Mouse (Mus musculus): Measurements from ENCODE around the gene Acad11. TPM values are rescaled to one million over a fixed set of nuclear protein-coding genes. Genes with fewer than 3 reads are reported as not detected.
A peak's percentile ranks its signal among the peaks of the same experiment; 100 is the strongest.

Acad11 gene
- total RNA-seq, 1 experiment from 2014 or later: 22.4 TPM

- ATAC-seq (replicated peaks in 1 of 2; ENCODE audit: insufficient read depth in 1 of 2, low FRiP score in 2 of 2, low TSS enrichment in 1 of 2, low read depth in 1 of 2, poor library complexity in 2 of 2, severe bottlenecking in 2 of 2): no peak
These were observed 46.0 kb downstream of the Acad11 start for GRCm38 (mm10) chr9:104109151-104109550.

GRCm38 (mm10) chr9:104123101-104123500 is 59.9 kb downstream of the Acad11 start:
- ATAC-seq (replicated peaks in 1 of 2; ENCODE audit: insufficient read depth in 1 of 2, low FRiP score in 2 of 2, low TSS enrichment in 1 of 2, low read depth in 1 of 2, poor library complexity in 2 of 2, severe bottlenecking in 2 of 2): peak in 1 of 2 experiments; percentile 17; a peak in 2 of 4 replicates

GRCm38 (mm10) chr9:104123622-104124021 is 60.4 kb downstream of the Acad11 start:
- ATAC-seq (replicated peaks in 1 of 2; ENCODE audit: insufficient read depth in 1 of 2, low FRiP score in 2 of 2, low TSS enrichment in 1 of 2, low read depth in 1 of 2, poor library complexity in 2 of 2, severe bottlenecking in 2 of 2): no peak

- ATAC-seq (replicated peaks in 1 of 2; ENCODE audit: insufficient read depth in 1 of 2, low FRiP score in 2 of 2, low TSS enrichment in 1 of 2, low read depth in 1 of 2, poor library complexity in 2 of 2, severe bottlenecking in 2 of 2): no peak
These were observed 63.7 kb downstream of the Acad11 start, which contains the start of gene Ackr4 for GRCm38 (mm10) chr9:104126833-104127232. Gene Ackr4 (minus strand): TSS chr9:104126933.

- ATAC-seq (replicated peaks in 1 of 2; ENCODE audit: insufficient read depth in 1 of 2, low FRiP score in 2 of 2, low TSS enrichment in 1 of 2, low read depth in 1 of 2, poor library complexity in 2 of 2, severe bottlenecking in 2 of 2): no peak
These were observed 64.9 kb downstream of the Acad11 start for GRCm38 (mm10) chr9:104128110-104128509.

- ATAC-seq (replicated peaks in 1 of 2; ENCODE audit: insufficient read depth in 1 of 2, low FRiP score in 2 of 2, low TSS enrichment in 1 of 2, low read depth in 1 of 2, poor library complexity in 2 of 2, severe bottlenecking in 2 of 2): no peak
These were observed 67.1 kb downstream of the Acad11 start for GRCm38 (mm10) chr9:104130141-104130755.

- no peak for ATAC-seq (replicated peaks in 1 of 2; ENCODE audit: insufficient read depth in 1 of 2, low FRiP score in 2 of 2, low TSS enrichment in 1 of 2, low read depth in 1 of 2, poor library complexity in 2 of 2, severe bottlenecking in 2 of 2)
These were observed 77.2 kb downstream of the Acad11 start for GRCm38 (mm10) chr9:104140351-104140750.

- no peak for ATAC-seq (replicated peaks in 1 of 2; ENCODE audit: insufficient read depth in 1 of 2, low FRiP score in 2 of 2, low TSS enrichment in 1 of 2, low read depth in 1 of 2, poor library complexity in 2 of 2, severe bottlenecking in 2 of 2)
These were observed 79.6 kb downstream of the Acad11 start for GRCm38 (mm10) chr9:104142805-104143204.

- peak; percentile 46 to 58; a peak in 1 of 4 replicates for ATAC-seq (replicated peaks in 1 of 2; ENCODE audit: insufficient read depth in 1 of 2, low FRiP score in 2 of 2, low TSS enrichment in 1 of 2, low read depth in 1 of 2, poor library complexity in 2 of 2, severe bottlenecking in 2 of 2)
These were observed 81.3 kb downstream of the Acad11 start for GRCm38 (mm10) chr9:104144314-104144996.

GRCm38 (mm10) chr9:104146683-104147082 is 83.5 kb downstream of the Acad11 start:
- no peak for ATAC-seq (replicated peaks in 1 of 2; ENCODE audit: insufficient read depth in 1 of 2, low FRiP score in 2 of 2, low TSS enrichment in 1 of 2, low read depth in 1 of 2, poor library complexity in 2 of 2, severe bottlenecking in 2 of 2)

GRCm38 (mm10) chr9:104148969-104149368 is 85.8 kb downstream of the Acad11 start:
- ATAC-seq (replicated peaks in 1 of 2; ENCODE audit: insufficient read depth in 1 of 2, low FRiP score in 2 of 2, low TSS enrichment in 1 of 2, low read depth in 1 of 2, poor library complexity in 2 of 2, severe bottlenecking in 2 of 2): no peak

- no peak for ATAC-seq (replicated peaks in 1 of 2; ENCODE audit: insufficient read depth in 1 of 2, low FRiP score in 2 of 2, low TSS enrichment in 1 of 2, low read depth in 1 of 2, poor library complexity in 2 of 2, severe bottlenecking in 2 of 2)
These were observed 88.9 kb downstream of the Acad11 start for GRCm38 (mm10) chr9:104152121-104152520.

GRCm38 (mm10) chr9:104155100-104155715 is 92.0 kb downstream of the Acad11 start:
- no peak for ATAC-seq (replicated peaks in 1 of 2; ENCODE audit: insufficient read depth in 1 of 2, low FRiP score in 2 of 2, low TSS enrichment in 1 of 2, low read depth in 1 of 2, poor library complexity in 2 of 2, severe bottlenecking in 2 of 2)

GRCm38 (mm10) chr9:104156506-104156905 is 93.3 kb downstream of the Acad11 start:
- ATAC-seq (replicated peaks in 1 of 2; ENCODE audit: insufficient read depth in 1 of 2, low FRiP score in 2 of 2, low TSS enrichment in 1 of 2, low read depth in 1 of 2, poor library complexity in 2 of 2, severe bottlenecking in 2 of 2): no peak

GRCm38 (mm10) chr9:104157291-104157690 is 94.1 kb downstream of the Acad11 start:
- ATAC-seq (replicated peaks in 1 of 2; ENCODE audit: insufficient read depth in 1 of 2, low FRiP score in 2 of 2, low TSS enrichment in 1 of 2, low read depth in 1 of 2, poor library complexity in 2 of 2, severe bottlenecking in 2 of 2): no peak

GRCm38 (mm10) chr9:104161117-104161516 is 97.9 kb downstream of the Acad11 start:
- ATAC-seq (replicated peaks in 1 of 2; ENCODE audit: insufficient read depth in 1 of 2, low FRiP score in 2 of 2, low TSS enrichment in 1 of 2, low read depth in 1 of 2, poor library complexity in 2 of 2, severe bottlenecking in 2 of 2): no peak

GRCm38 (mm10) chr9:104164194-104164593 is 101.0 kb downstream of the Acad11 start:
- ATAC-seq (replicated peaks in 1 of 2; ENCODE audit: insufficient read depth in 1 of 2, low FRiP score in 2 of 2, low TSS enrichment in 1 of 2, low read depth in 1 of 2, poor library complexity in 2 of 2, severe bottlenecking in 2 of 2): no peak

GRCm38 (mm10) chr9:104165926-104166325 is 102.7 kb downstream of the Acad11 start:
- ATAC-seq (replicated peaks in 1 of 2; ENCODE audit: insufficient read depth in 1 of 2, low FRiP score in 2 of 2, low TSS enrichment in 1 of 2, low read depth in 1 of 2, poor library complexity in 2 of 2, severe bottlenecking in 2 of 2): no peak

Measured in hematopoietic stem cell, adult 5-6 weeks (primary cell).